Mouse (Mus musculus): Measurements from ENCODE around the gene Slc6a6.

GRCm38 (mm10) chr6:91699482-91700200 lies 15.8 kb downstream of the Slc6a6 start:
- TF ChIP-seq POLR2A (IDR thresholded peaks at IDR 0.05; ENCODE audit: extremely low read depth, insufficient read depth, low read length) (no peak), CTCF (IDR thresholded peaks at IDR 0.05; ENCODE audit: low read depth, low read length) (no peak)
